Mouse (Mus musculus) intestine, embryonic 15.5 days (tissue): Measurements from ENCODE around the gene Lrrc56. TPM values are rescaled to one million over a fixed set of nuclear protein-coding genes. Genes with fewer than 3 reads are reported as not detected.

Experiments
- ATAC-seq: fragments of 200-750 bp; cut with Nextera tagmentation; 2 replicates; pipeline ENCODE4 v1.8.0; 2017; ENCODE audit warnings: moderate TSS enrichment, moderate library complexity
- H3K27ac ChIP-seq: fragments of 300-500 bp; sonication (generic); 2 replicates; pipeline ENCODE4 v1.5.1; 2015; ENCODE audit warnings: mild to moderate bottlenecking, inconsistent platforms
- H3K27me3 ChIP-seq: fragments of 300-500 bp; sonication (generic); replicated peaks from 2 replicates; pipeline ENCODE4 v1.6.1; 2015; ENCODE audit warnings: inconsistent platforms
- H3K36me3 ChIP-seq: fragments of 300-500 bp; sonication (generic); 2 replicates; pipeline ENCODE4 v1.6.1; 2015; ENCODE audit warnings: inconsistent platforms
- H3K4me1 ChIP-seq: fragments of 300-500 bp; sonication (generic); replicated peaks from 2 replicates; pipeline ENCODE4 v1.6.1; 2015; ENCODE audit warnings: inconsistent platforms
- H3K4me2 ChIP-seq: fragments of 300-500 bp; sonication (generic); replicated peaks from 2 replicates; pipeline ENCODE4 v1.6.1; 2015; ENCODE audit warnings: mild to moderate bottlenecking, inconsistent platforms
- H3K4me3 ChIP-seq: fragments of 300-500 bp; sonication (generic); replicated peaks from 2 replicates; pipeline ENCODE4 v1.5.1; 2015; ENCODE audit warnings: inconsistent platforms
- H3K9ac ChIP-seq: fragments of 300-500 bp; sonication (generic); 2 replicates; pipeline ENCODE4 v1.6.1; 2015; ENCODE audit warnings: inconsistent platforms
- H3K9me3 ChIP-seq: fragments of 300-500 bp; sonication (generic); 2 replicates; pipeline ENCODE4 v1.6.1; 2016; ENCODE audit warnings: inconsistent platforms
- WGBS: fragments of 180-500 bp; shearing (Covaris S2); methylation state at CpG from one replicate; pipeline ENCODE4 v1.1.7; 2015; 5-methylcytosine and 5-hydroxymethylcytosine counted together
- polyA plus RNA-seq: library from polyadenylated mRNA; unstranded; fragments of >200 nt; fragmentation: Nextera tagmentation; extraction: Ambion mirVana; gene quantifications from 2 replicates; pipeline ENCODE4 v1.2.1, GENCODE M21; 2015

The Lrrc56 gene
- polyA plus RNA-seq, 1 experiment from 2014 or later, result 5.4 TPM

- ATAC-seq, result no peak
- H3K4me3 ChIP-seq, result no peak overlapping the region
- no peaks in the 10 kb centered on the region for H3K9me3 ChIP-seq
- H3K4me2 ChIP-seq, result no peak overlapping the region
- WGBS, result 69% methylated on average over 3 of the region's 3 CpGs
- no peaks in the 10 kb centered on the region for H3K27me3 ChIP-seq
- 0 out of 2 replicates have a peak overlapping the region, but pooled peaks have one; percentile 54 for H3K27ac ChIP-seq
- peaks cover 45% of the 10 kb centered on the region for H3K4me1 ChIP-seq
- H3K9ac ChIP-seq, result no peak overlapping the region
- H3K36me3 ChIP-seq, result peaks cover 2% of the 10 kb centered on the region; the same call in 1 of the 2 replicates
Measured at GRCm38 (mm10) chr7:141213133-141213532, 19.2 kb downstream of the Lrrc56 start.

GRCm38 (mm10) chr7:141213605-141214235 lies 19.8 kb downstream of the Lrrc56 start, which contains the start of gene Lmntd2:
Lmntd2 (minus strand) TSS chr7:141214080.
- no peaks in the 10 kb centered on the region for H3K9me3 ChIP-seq
- H3K27ac ChIP-seq, result peak within 1 kb of the TSS; percentile 97
- H3K4me3 ChIP-seq, result peak within 1 kb of the TSS; percentile 71
- H3K9ac ChIP-seq, result peak within 1 kb of the TSS; percentile 66
- peak within 1 kb of the TSS; percentile 92 for H3K4me2 ChIP-seq
- ATAC-seq, result no peak
- H3K4me1 ChIP-seq, result peaks cover 51% of the 10 kb centered on the region
- H3K36me3 ChIP-seq, result peaks cover 4% of the 10 kb centered on the region; the same call in 1 of the 2 replicates
- 85% methylated on average over 11 of the region's 11 CpGs for WGBS
- H3K27me3 ChIP-seq, result no peaks in the 10 kb centered on the region

GRCm38 (mm10) chr7:141214310-141214709 lies 20.4 kb downstream of the Lrrc56 start:
- Histone ChIP-seq H3K36me3 (peaks cover 4% of the 10 kb centered on the region; the same call in 1 of the 2 replicates), H3K27ac (peak overlapping the region; percentile 97; the same call in 1 of the 2 replicates), H3K4me2 (peak overlapping the region; percentile 92), H3K4me3 (no peak overlapping the region), H3K27me3 (no peaks in the 10 kb centered on the region), H3K4me1 (peaks cover 56% of the 10 kb centered on the region), H3K9ac (no peak overlapping the region), H3K9me3 (no peaks in the 10 kb centered on the region)
- WGBS, result 63% methylated on average over 3 of the region's 3 CpGs
- no peak for ATAC-seq

- peak; percentile 93 for ATAC-seq
- peak within 1 kb of the TSS; percentile 66 for H3K9ac ChIP-seq
- WGBS, result under 1% methylated on average over 41 of the region's 41 CpGs
- H3K27me3 ChIP-seq, result no peaks in the 10 kb centered on the region
- peak within 1 kb of the TSS; percentile 71 for H3K4me3 ChIP-seq
- H3K27ac ChIP-seq, result peak within 1 kb of the TSS; percentile 97
- no peaks in the 10 kb centered on the region for H3K9me3 ChIP-seq
- peaks cover 58% of the 10 kb centered on the region for H3K4me1 ChIP-seq
- H3K4me2 ChIP-seq, result peak within 1 kb of the TSS; percentile 92
- H3K36me3 ChIP-seq, result peaks cover 4% of the 10 kb centered on the region; the same call in 1 of the 2 replicates
Measured at GRCm38 (mm10) chr7:141215101-141215879, 21.3 kb downstream of the Lrrc56 start, which contains the start of gene Rassf7. Rassf7 (plus strand) TSS chr7:141215860.

GRCm38 (mm10) chr7:141215880-141216733 lies 22.1 kb downstream of the Lrrc56 start:
- Histone ChIP-seq H3K4me2 (peak overlapping the region; percentile 92), H3K36me3 (peaks cover 4% of the 10 kb centered on the region; the same call in 1 of the 2 replicates), H3K27ac (peak overlapping the region; percentile 97), H3K4me3 (peak overlapping the region; percentile 71), H3K9me3 (no peaks in the 10 kb centered on the region), H3K9ac (peak overlapping the region; percentile 66), H3K27me3 (no peaks in the 10 kb centered on the region), H3K4me1 (peaks cover 58% of the 10 kb centered on the region)
- ATAC-seq, result peak; percentile 76
- under 1% methylated on average over 42 of the region's 42 CpGs for WGBS

GRCm38 (mm10) chr7:141216894-141217293 lies 22.9 kb downstream of the Lrrc56 start:
- Histone ChIP-seq H3K9ac (peak overlapping the region; percentile 66), H3K27ac (peak overlapping the region; percentile 70), H3K36me3 (peaks cover 4% of the 10 kb centered on the region; the same call in 1 of the 2 replicates), H3K4me3 (peak overlapping the region; percentile 71), H3K9me3 (no peaks in the 10 kb centered on the region), H3K4me2 (peak overlapping the region; percentile 92), H3K27me3 (no peaks in the 10 kb centered on the region), H3K4me1 (peaks cover 57% of the 10 kb centered on the region)
- no peak for ATAC-seq
- WGBS, result 71% methylated on average over 11 of the region's 11 CpGs

GRCm38 (mm10) chr7:141217343-141218013 lies 23.5 kb downstream of the Lrrc56 start:
- Histone ChIP-seq H3K9me3 (no peaks in the 10 kb centered on the region), H3K4me2 (peak overlapping the region; percentile 92), H3K4me3 (peak overlapping the region; percentile 71), H3K36me3 (peaks cover 4% of the 10 kb centered on the region; the same call in 1 of the 2 replicates), H3K9ac (peak overlapping the region; percentile 66), H3K27ac (peak overlapping the region; percentile 70), H3K27me3 (no peaks in the 10 kb centered on the region), H3K4me1 (peaks cover 62% of the 10 kb centered on the region)
- WGBS, result 86% methylated on average over 17 of the region's 17 CpGs
- ATAC-seq, result no peak

GRCm38 (mm10) chr7:141218141-141218540 lies 24.2 kb downstream of the Lrrc56 start:
- Histone ChIP-seq H3K9me3 (no peaks in the 10 kb centered on the region), H3K27ac (peak overlapping the region; percentile 27; the same call in 1 of the 2 replicates), H3K4me2 (peak overlapping the region; percentile 92), H3K27me3 (no peaks in the 10 kb centered on the region), H3K4me3 (peak overlapping the region; percentile 71), H3K9ac (peak overlapping the region; percentile 34; the same call in 1 of the 2 replicates), H3K36me3 (peaks cover 4% of the 10 kb centered on the region; the same call in 1 of the 2 replicates), H3K4me1 (peaks cover 69% of the 10 kb centered on the region)
- ATAC-seq, result no peak
- 64% methylated on average over 3 of the region's 3 CpGs for WGBS

- H3K36me3 ChIP-seq, result peaks cover 4% of the 10 kb centered on the region; the same call in 1 of the 2 replicates
- no peak for ATAC-seq
- H3K27me3 ChIP-seq, result no peaks in the 10 kb centered on the region
- H3K4me2 ChIP-seq, result peak overlapping the region; percentile 92
- H3K4me1 ChIP-seq, result peaks cover 66% of the 10 kb centered on the region
- H3K27ac ChIP-seq, result peak overlapping the region; percentile 27; the same call in 1 of the 2 replicates
- H3K9ac ChIP-seq, result peak overlapping the region; percentile 26; the same call in 1 of the 2 replicates
- no peaks in the 10 kb centered on the region for H3K9me3 ChIP-seq
- H3K4me3 ChIP-seq, result peak overlapping the region; percentile 71
- 68% methylated on average over 5 of the region's 5 CpGs for WGBS
Measured at GRCm38 (mm10) chr7:141218557-141219133, 24.7 kb downstream of the Lrrc56 start.

GRCm38 (mm10) chr7:141219558-141220099 lies 25.7 kb downstream of the Lrrc56 start:
- peak overlapping the region; percentile 2; the same call in 1 of the 2 replicates for H3K9ac ChIP-seq
- H3K4me3 ChIP-seq, result no peak overlapping the region
- H3K4me1 ChIP-seq, result peaks cover 62% of the 10 kb centered on the region
- H3K27me3 ChIP-seq, result no peaks in the 10 kb centered on the region
- 94% methylated on average over 1 of the region's 1 CpGs for WGBS
- H3K27ac ChIP-seq, result no peak overlapping the region
- H3K9me3 ChIP-seq, result no peaks in the 10 kb centered on the region
- no peak for ATAC-seq
- H3K36me3 ChIP-seq, result peaks cover 4% of the 10 kb centered on the region; the same call in 1 of the 2 replicates
- peak overlapping the region; percentile 83 for H3K4me2 ChIP-seq
